Mouse (Mus musculus) embryonic facial prominence, embryonic 10.5 days (tissue): Measurements from ENCODE around the gene Pde4d. TPM values are rescaled to one million over a fixed set of nuclear protein-coding genes. Genes with fewer than 3 reads are reported as not detected.
"Not testable (repeated sequence)": the region's sequence is repeated elsewhere in the genome, so short reads cannot be mapped to it uniquely, and the experiment has no call there.

Experiments
- DNase-seq: peaks from one replicate; pipeline ENCODE4 v3.0.0-alpha.2; 2017; ENCODE audit warnings: low spot score
- H3K27ac ChIP-seq: fragments of 300-500 bp; sonication (generic); replicated peaks from 2 replicates; pipeline ENCODE4 v1.5.1; 2016; ENCODE audit warnings: mild to moderate bottlenecking
- H3K27me3 ChIP-seq: fragments of 300-500 bp; sonication (generic); replicated peaks from 2 replicates; pipeline ENCODE4 v1.6.1; 2016; ENCODE audit warnings: low read depth, mild to moderate bottlenecking; ENCODE audit not compliant: poor library complexity, severe bottlenecking
- H3K36me3 ChIP-seq: fragments of 300-500 bp; sonication (generic); replicated peaks from 2 replicates; pipeline ENCODE4 v1.6.1; 2016; ENCODE audit warnings: mild to moderate bottlenecking, moderate library complexity
- H3K4me1 ChIP-seq: fragments of 300-500 bp; sonication (generic); 2 replicates; pipeline ENCODE4 v1.6.1; 2016
- H3K4me3 ChIP-seq: fragments of 300-500 bp; sonication (generic); 2 replicates; pipeline ENCODE4 v1.5.1; 2016; ENCODE audit warnings: mild to moderate bottlenecking, moderate library complexity
- H3K9me3 ChIP-seq: fragments of 300-500 bp; sonication (generic); 2 replicates; pipeline ENCODE4 v1.6.1; 2016; ENCODE audit warnings: mild to moderate bottlenecking
- WGBS: fragments of 180-500 bp; shearing (Covaris S2); methylation state at CpG from one replicate; pipeline ENCODE4 v1.1.7; 2016; 5-methylcytosine and 5-hydroxymethylcytosine counted together
- polyA plus RNA-seq: library from polyadenylated mRNA; unstranded; fragments of >200 nt; fragmentation: Nextera tagmentation; extraction: Ambion mirVana; gene quantifications from 2 replicates; pipeline ENCODE4 v1.2.1, GENCODE M21; 2016

Pde4d gene
- polyA plus RNA-seq, 1 experiment from 2014 or later: 19.7 TPM

GRCm38 (mm10) chr13:108677056-108677455 lies 227.3 kb downstream of the Pde4d start:
- no peak for DNase-seq
- H3K36me3 ChIP-seq: no peaks in the 10 kb centered on the region
- no peak overlapping the region for H3K27ac ChIP-seq
- H3K27me3 ChIP-seq: no peaks in the 10 kb centered on the region
- H3K4me1 ChIP-seq: no peaks in the 10 kb centered on the region
- no peak overlapping the region for H3K4me3 ChIP-seq
- no peaks in the 10 kb centered on the region for H3K9me3 ChIP-seq

- Histone ChIP-seq H3K27me3 (no peaks in the 10 kb centered on the region), H3K4me1 (no peaks in the 10 kb centered on the region), H3K27ac (no peak overlapping the region), H3K36me3 (no peaks in the 10 kb centered on the region), H3K9me3 (no peaks in the 10 kb centered on the region), H3K4me3 (no peak overlapping the region)
- 91% methylated on average over 4 of the region's 4 CpGs for WGBS
- no peak for DNase-seq
Measured at GRCm38 (mm10) chr13:108683018-108683417, 233.3 kb downstream of the Pde4d start.

- Histone ChIP-seq H3K36me3 (no peaks in the 10 kb centered on the region), H3K27ac (no peak overlapping the region), H3K9me3 (no peaks in the 10 kb centered on the region), H3K27me3 (no peaks in the 10 kb centered on the region), H3K4me3 (no peak overlapping the region), H3K4me1 (no peaks in the 10 kb centered on the region)
- DNase-seq: no peak
- 95% methylated on average over 7 of the region's 7 CpGs for WGBS
Measured at GRCm38 (mm10) chr13:108685817-108686216, 236.1 kb downstream of the Pde4d start.

GRCm38 (mm10) chr13:108686262-108686661 lies 236.5 kb downstream of the Pde4d start:
- no peak overlapping the region for H3K4me3 ChIP-seq
- no peaks in the 10 kb centered on the region for H3K36me3 ChIP-seq
- WGBS: 81% methylated on average over 2 of the region's 2 CpGs
- H3K27ac ChIP-seq: no peak overlapping the region
- no peaks in the 10 kb centered on the region for H3K4me1 ChIP-seq
- H3K27me3 ChIP-seq: no peaks in the 10 kb centered on the region
- H3K9me3 ChIP-seq: no peaks in the 10 kb centered on the region
- no peak for DNase-seq

GRCm38 (mm10) chr13:108686807-108687206 lies 237.1 kb downstream of the Pde4d start:
- H3K4me1 ChIP-seq: no peaks in the 10 kb centered on the region
- no peak for DNase-seq
- no peak overlapping the region for H3K4me3 ChIP-seq
- no peaks in the 10 kb centered on the region for H3K9me3 ChIP-seq
- no peaks in the 10 kb centered on the region for H3K27me3 ChIP-seq
- WGBS: 93% methylated on average over 4 of the region's 4 CpGs
- H3K36me3 ChIP-seq: no peaks in the 10 kb centered on the region
- no peak overlapping the region for H3K27ac ChIP-seq

GRCm38 (mm10) chr13:108692883-108693550 lies 243.3 kb downstream of the Pde4d start:
- Histone ChIP-seq H3K4me3 (no peak overlapping the region), H3K27ac (no peak overlapping the region), H3K4me1 (no peaks in the 10 kb centered on the region), H3K9me3 (no peaks in the 10 kb centered on the region), H3K36me3 (no peaks in the 10 kb centered on the region), H3K27me3 (no peaks in the 10 kb centered on the region)
- WGBS: 87% methylated on average over 12 of the region's 12 CpGs
- DNase-seq: no peak

- Histone ChIP-seq H3K9me3 (no peaks in the 10 kb centered on the region), H3K27ac (no peak overlapping the region), H3K4me3 (no peak overlapping the region), H3K36me3 (no peaks in the 10 kb centered on the region), H3K27me3 (no peaks in the 10 kb centered on the region), H3K4me1 (no peaks in the 10 kb centered on the region)
- 87% methylated on average over 4 of the region's 4 CpGs for WGBS
- no peak for DNase-seq
Measured at GRCm38 (mm10) chr13:108705441-108705840, 255.7 kb downstream of the Pde4d start.

- no peak for DNase-seq
- 90% methylated on average over 3 of the region's 3 CpGs for WGBS
Measured at GRCm38 (mm10) chr13:108714032-108714431, 264.3 kb downstream of the Pde4d start.

GRCm38 (mm10) chr13:108715029-108715428 lies 265.3 kb downstream of the Pde4d start:
- no peaks in the 10 kb centered on the region for H3K9me3 ChIP-seq
- WGBS: 89% methylated on average over 3 of the region's 3 CpGs
- no peak overlapping the region for H3K27ac ChIP-seq
- H3K4me3 ChIP-seq: no peak overlapping the region
- H3K36me3 ChIP-seq: no peaks in the 10 kb centered on the region
- no peaks in the 10 kb centered on the region for H3K27me3 ChIP-seq
- DNase-seq: no peak
- H3K4me1 ChIP-seq: no peaks in the 10 kb centered on the region

More at GRCm38 (mm10) chr13:108714032-108714431, 264.3 kb downstream of the Pde4d start:
- Histone ChIP-seq H3K27ac (no peak overlapping the region), H3K27me3 (no peaks in the 10 kb centered on the region), H3K9me3 (no peaks in the 10 kb centered on the region), H3K4me1 (no peaks in the 10 kb centered on the region), H3K4me3 (no peak overlapping the region), H3K36me3 (no peaks in the 10 kb centered on the region)

- no peak for DNase-seq
- Histone ChIP-seq H3K4me3 (no peak overlapping the region), H3K27me3 (no peaks in the 10 kb centered on the region), H3K36me3 (no peaks in the 10 kb centered on the region), H3K27ac (no peak overlapping the region), H3K4me1 (no peaks in the 10 kb centered on the region), H3K9me3 (no peaks in the 10 kb centered on the region)
- WGBS: 86% methylated on average over 5 of the region's 5 CpGs
Measured at GRCm38 (mm10) chr13:108722234-108722633, 272.5 kb downstream of the Pde4d start.

GRCm38 (mm10) chr13:108734356-108734755 lies 284.6 kb downstream of the Pde4d start:
- not testable (repeated sequence) for H3K36me3 ChIP-seq, DNase-seq, H3K4me3 ChIP-seq, H3K27ac ChIP-seq, H3K9me3 ChIP-seq, H3K27me3 ChIP-seq, H3K4me1 ChIP-seq
- 86% methylated on average over 2 of the region's 2 CpGs for WGBS

GRCm38 (mm10) chr13:108751155-108751840 lies 301.6 kb downstream of the Pde4d start:
- Histone ChIP-seq H3K9me3 (no peaks in the 10 kb centered on the region), H3K27ac (no peak overlapping the region), H3K27me3 (no peaks in the 10 kb centered on the region), H3K36me3 (no peaks in the 10 kb centered on the region), H3K4me1 (no peaks in the 10 kb centered on the region), H3K4me3 (no peak overlapping the region)
- 85% methylated on average over 3 of the region's 3 CpGs for WGBS
- DNase-seq: no peak

GRCm38 (mm10) chr13:108757477-108757876 lies 307.7 kb downstream of the Pde4d start:
- Histone ChIP-seq H3K4me3 (no peak overlapping the region), H3K36me3 (no peaks in the 10 kb centered on the region), H3K27ac (no peak overlapping the region), H3K4me1 (no peaks in the 10 kb centered on the region), H3K9me3 (no peaks in the 10 kb centered on the region), H3K27me3 (no peaks in the 10 kb centered on the region)
- WGBS: 88% methylated on average over 7 of the region's 7 CpGs
- no peak for DNase-seq
